Mouse (Mus musculus) MEL (cell line): Measurements from ENCODE around the gene Hinfp.

Experiments
- CTCF ChIP-seq, 3 experiments: IDR thresholded peaks in 2 of 3; conservative IDR thresholded peaks in 1 of 3; 2 replicates each; pipeline ENCODE4 v1.5.1; 2011 to 2012; ENCODE audit warnings: low read length in 3 of 3, low read depth in 2 of 3, mild to moderate bottlenecking in 2 of 3, improper control_type of control experiment in 1 of 3, inconsistent platforms in 1 of 3, mixed read lengths in 1 of 3, moderate library complexity in 1 of 3; ENCODE audit not compliant: control insufficient read depth in 1 of 3, insufficient read depth in 1 of 3, poor library complexity in 1 of 3, severe bottlenecking in 1 of 3
- E2F4 ChIP-seq: IDR thresholded peaks from 2 replicates; pipeline ENCODE4 v1.6.1; 2011; ENCODE audit warnings: low read depth, low read length, improper control_type of control experiment, borderline replicate concordance
- EP300 ChIP-seq, 2 experiments: IDR thresholded peaks; 2 replicates each; pipeline ENCODE4 v1.6.1; 2011; ENCODE audit warnings: improper control_type of control experiment in 2 of 2, low read length in 2 of 2, low read depth in 1 of 2, mild to moderate bottlenecking in 1 of 2
- GATA1 ChIP-seq: IDR thresholded peaks from 2 replicates; pipeline ENCODE4 v1.6.1; 2011; ENCODE audit warnings: low read depth, low read length, improper control_type of control experiment
- JUND ChIP-seq: IDR thresholded peaks from 2 replicates; pipeline ENCODE4 v1.6.1; 2011; ENCODE audit warnings: low read depth, mild to moderate bottlenecking, improper control_type of control experiment, low read length
- KAT2A ChIP-seq: conservative IDR thresholded peaks from 2 replicates; pipeline ENCODE4 v1.6.1; 2012; ENCODE audit warnings: low read depth, low read length, improper control_type of control experiment, inconsistent platforms
- MAFK ChIP-seq: IDR thresholded peaks from 2 replicates; pipeline ENCODE4 v1.6.1; 2011; ENCODE audit warnings: low read depth, mild to moderate bottlenecking, low read length, improper control_type of control experiment, borderline replicate concordance
- MAX ChIP-seq: IDR thresholded peaks from 2 replicates; pipeline ENCODE4 v1.6.1; 2011; ENCODE audit warnings: low read length, improper control_type of control experiment
- NELFE ChIP-seq: IDR thresholded peaks from 2 replicates; pipeline ENCODE4 v1.6.1; 2011; ENCODE audit warnings: low read depth, low read length, improper control_type of control experiment
- POLR2A ChIP-seq, 2 experiments: IDR thresholded peaks; 2 replicates each; pipeline ENCODE4 v1.6.1; 2011 to 2012; ENCODE audit warnings: low read length in 2 of 2, mild to moderate bottlenecking in 2 of 2, control low read depth in 1 of 2, improper control_type of control experiment in 1 of 2, low read depth in 1 of 2, moderate library complexity in 1 of 2; ENCODE audit not compliant: control insufficient read depth in 1 of 2, insufficient read depth in 1 of 2, poor library complexity in 1 of 2
- SMC3 ChIP-seq: IDR thresholded peaks from 2 replicates; pipeline ENCODE4 v1.6.1; 2011; ENCODE audit warnings: low read depth, low read length, improper control_type of control experiment
- TCF12 ChIP-seq: IDR thresholded peaks from 2 replicates; pipeline ENCODE4 v1.6.1; 2014; ENCODE audit warnings: low read depth, mild to moderate bottlenecking, inconsistent platforms, low read length, improper control_type of control experiment, moderate library complexity
- UBTF ChIP-seq: IDR thresholded peaks from 2 replicates; pipeline ENCODE4 v1.6.1; 2012; ENCODE audit warnings: low read depth, mild to moderate bottlenecking, inconsistent platforms, low read length, improper control_type of control experiment, moderate library complexity, borderline replicate concordance; ENCODE audit not compliant: insufficient read depth
- ZKSCAN1 ChIP-seq: IDR thresholded peaks from 2 replicates; pipeline ENCODE4 v1.6.1; 2012; ENCODE audit warnings: low read depth, mild to moderate bottlenecking, inconsistent platforms, low read length, improper control_type of control experiment, moderate library complexity

DNA sequence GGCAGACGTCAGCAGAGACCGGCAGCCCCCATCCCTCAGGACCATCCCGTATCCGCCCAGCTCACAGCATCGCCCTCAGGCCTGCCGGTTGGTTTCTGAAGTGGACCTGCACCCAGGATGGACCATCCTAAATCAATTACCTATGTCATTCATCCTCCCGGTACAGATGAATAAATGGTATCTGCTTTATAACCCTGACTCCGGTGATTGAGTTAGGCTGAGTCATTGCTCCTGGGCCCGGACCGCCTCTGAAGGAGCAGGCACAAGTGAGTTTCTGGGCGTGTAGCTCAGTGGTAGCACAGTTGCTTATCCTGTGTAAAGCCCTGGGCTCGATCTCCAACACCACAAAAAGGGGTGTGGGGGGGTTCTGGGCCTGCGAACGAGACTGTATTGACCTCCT is 44.1 kb downstream of the Hinfp start:
- TF ChIP-seq CTCF (IDR thresholded peaks at IDR 0.05 in 2 of 3, conservative IDR thresholded peaks at IDR 0.05 in 1 of 3; ENCODE audit: control insufficient read depth in 1 of 3, insufficient read depth in 1 of 3, low read depth in 2 of 3, low read length in 3 of 3, poor library complexity in 1 of 3, severe bottlenecking in 1 of 3) (no peak), E2F4 (no peak), MAFK (no peak), TCF12 (no peak), GATA1 (no peak), JUND (no peak), MAX (no peak), POLR2A (IDR thresholded peaks at IDR 0.05; ENCODE audit: control insufficient read depth in 1 of 2, insufficient read depth in 1 of 2, low read depth in 1 of 2, low read length in 2 of 2, poor library complexity in 1 of 2) (no peak), ZKSCAN1 (no peak), UBTF (no peak), SMC3 (no peak), KAT2A (no peak), NELFE (no peak), EP300 (IDR thresholded peaks at IDR 0.05; ENCODE audit: low read depth in 1 of 2, low read length in 2 of 2) (no peak)
